Mouse (Mus musculus) lung, postnatal 36 days (tissue): Measurements from ENCODE around the gene Fars2.
"Not testable (repeated sequence)": the region's sequence is repeated elsewhere in the genome, so short reads cannot be mapped to it uniquely, and the experiment has no call there.

ENCODE experiments used
- DNase-seq: peaks from one replicate; pipeline ENCODE4 v3.0.0; 2022; ENCODE audit warnings: mixed read lengths

Gene Fars2

GRCm38 (mm10) chr13:36386074-36386473 is 268.9 kb downstream of the Fars2 start:
- no peak for DNase-seq

- no peak for DNase-seq
Observed at GRCm38 (mm10) chr13:36391936-36392335, 274.7 kb downstream of the Fars2 start.

GRCm38 (mm10) chr13:36392666-36393065 is 275.5 kb downstream of the Fars2 start:
- DNase-seq = no peak

GRCm38 (mm10) chr13:36401011-36401410 is 283.8 kb downstream of the Fars2 start:
- DNase-seq = peak; percentile 12

- no peak for DNase-seq
Observed at GRCm38 (mm10) chr13:36413276-36413675, 296.1 kb downstream of the Fars2 start.

GRCm38 (mm10) chr13:36415176-36415575 is 298.0 kb downstream of the Fars2 start:
- no peak for DNase-seq

GRCm38 (mm10) chr13:36416546-36416945 is 299.3 kb downstream of the Fars2 start:
- DNase-seq = no peak

- DNase-seq = peak; percentile 3
Observed at GRCm38 (mm10) chr13:36419357-36419756, 302.1 kb downstream of the Fars2 start.

GRCm38 (mm10) chr13:36422446-36422845 is 305.2 kb downstream of the Fars2 start:
- DNase-seq = no peak

GRCm38 (mm10) chr13:36425824-36426705 is 308.9 kb downstream of the Fars2 start:
- DNase-seq = not testable (repeated sequence)

- DNase-seq = no peak
Observed at GRCm38 (mm10) chr13:36429500-36430189, 312.4 kb downstream of the Fars2 start.

- no peak for DNase-seq
Observed at GRCm38 (mm10) chr13:36430420-36431114, 313.4 kb downstream of the Fars2 start.

GRCm38 (mm10) chr13:36431974-36432518 is 314.8 kb downstream of the Fars2 start:
- no peak for DNase-seq

- DNase-seq = no peak
Observed at GRCm38 (mm10) chr13:36444748-36445423, 327.7 kb downstream of the Fars2 start.

GRCm38 (mm10) chr13:36447947-36448346 is 330.7 kb downstream of the Fars2 start:
- peak; percentile 15 for DNase-seq

- no peak for DNase-seq
Observed at GRCm38 (mm10) chr13:36448565-36448964, 331.4 kb downstream of the Fars2 start.

GRCm38 (mm10) chr13:36451437-36451836 is 334.2 kb downstream of the Fars2 start:
- DNase-seq = no peak

GRCm38 (mm10) chr13:36460473-36460872 is 343.3 kb downstream of the Fars2 start:
- no peak for DNase-seq

GRCm38 (mm10) chr13:36463669-36464068 is 346.5 kb downstream of the Fars2 start:
- DNase-seq = no peak

GRCm38 (mm10) chr13:36466076-36466475 is 348.9 kb downstream of the Fars2 start:
- DNase-seq = not testable (repeated sequence)

GRCm38 (mm10) chr13:36466515-36466921 is 349.3 kb downstream of the Fars2 start:
- no peak for DNase-seq

- no peak for DNase-seq
Observed at GRCm38 (mm10) chr13:36467849-36468248, 350.6 kb downstream of the Fars2 start.
